Mouse (Mus musculus) adrenal gland, adult 18-20 months (tissue): ENCODE results near the gene Gm4952. TPM values are rescaled to one million over a fixed set of nuclear protein-coding genes. Genes with fewer than 3 reads are reported as not detected.

Experiments
- DNase-seq, 2 experiments: peaks; one replicate each; pipeline ENCODE4 v3.0.0; 2021 to 2022; ENCODE audit warnings: low spot score in 2 of 2
- long read RNA-seq, 2 experiments: library from polyadenylated mRNA; stranded (forward); transcript quantifications; one replicate each; pipeline ENCODE4 v2.0.0; 2021
- total RNA-seq, 2 experiments: library from RNA; stranded (reverse); gene quantifications; 1 replicate in 1 of 2; 2 replicates in 1 of 2; pipeline ENCODE4 v1.2.3; 2021

The Gm4952 gene
- not detected for total RNA-seq
- long read RNA-seq, experiment 1, partial matches to known transcripts: 0 of 1 reads
- long read RNA-seq, experiment 1, other reads (novel, unspliced or antisense): 1 of 1 reads
- long read RNA-seq, experiment 2, partial matches to known transcripts: 0 of 1 reads
- long read RNA-seq, experiment 2, other reads (novel, unspliced or antisense): 0 of 1 reads

GRCm38 (mm10) chr19:12599674-12600073 lies at the start of gene Gm4952:
Gene Gm4952, plus strand, starts transcription at chr19:12599974.
- no peak for DNase-seq

GRCm38 (mm10) chr19:12550005-12550942 lies 49.5 kb upstream of the Gm4952 start:
- no peak for DNase-seq

- no peak for DNase-seq
These were observed 43.5 kb upstream of the Gm4952 start for GRCm38 (mm10) chr19:12556293-12556692.

- DNase-seq: no peak
These were observed 41.6 kb upstream of the Gm4952 start for GRCm38 (mm10) chr19:12558219-12558618.

- no peak for DNase-seq
These were observed 35.6 kb upstream of the Gm4952 start for GRCm38 (mm10) chr19:12564197-12564596.

- DNase-seq: no peak
These were observed 32.8 kb upstream of the Gm4952 start for GRCm38 (mm10) chr19:12567011-12567410.

GRCm38 (mm10) chr19:12570866-12571265 lies 28.9 kb upstream of the Gm4952 start:
- DNase-seq: no peak

GRCm38 (mm10) chr19:12571687-12572086 lies 28.1 kb upstream of the Gm4952 start:
- no peak for DNase-seq

GRCm38 (mm10) chr19:12572614-12573265 lies 27.0 kb upstream of the Gm4952 start:
- DNase-seq: no peak

- peak; percentile 39 to 62 for DNase-seq
These were observed 26.3 kb upstream of the Gm4952 start for GRCm38 (mm10) chr19:12573266-12574011.

- no peak for DNase-seq
These were observed 25.8 kb upstream of the Gm4952 start for GRCm38 (mm10) chr19:12574012-12574407.

GRCm38 (mm10) chr19:12575107-12575506 lies 24.7 kb upstream of the Gm4952 start:
- DNase-seq: no peak

GRCm38 (mm10) chr19:12575514-12575913 lies 24.3 kb upstream of the Gm4952 start:
- DNase-seq: no peak

- DNase-seq: no peak
These were observed 23.1 kb upstream of the Gm4952 start for GRCm38 (mm10) chr19:12576639-12577038.

GRCm38 (mm10) chr19:12585310-12585709 lies 14.5 kb upstream of the Gm4952 start:
- DNase-seq: no peak

- peak; percentile 44 to 49 for DNase-seq
These were observed 7.9 kb upstream of the Gm4952 start for GRCm38 (mm10) chr19:12591908-12592307.

GRCm38 (mm10) chr19:12595135-12595529 lies 4.6 kb upstream of the Gm4952 start:
- no peak for DNase-seq

- DNase-seq: peak; percentile 42 to 49
These were observed 4.1 kb upstream of the Gm4952 start for GRCm38 (mm10) chr19:12595530-12596289.

- DNase-seq: no peak
These were observed 3.3 kb upstream of the Gm4952 start for GRCm38 (mm10) chr19:12596290-12597072.

GRCm38 (mm10) chr19:12597073-12597405 lies 2.7 kb upstream of the Gm4952 start:
- no peak for DNase-seq
